Mouse (Mus musculus) neutrophil, adult 5-6 weeks (primary cell): ENCODE data around the gene Cdh16. TPM values are rescaled to one million over a fixed set of nuclear protein-coding genes. Genes with fewer than 3 reads are reported as not detected.
"Not testable (repeated sequence)": the region's sequence is repeated elsewhere in the genome, so short reads cannot be mapped to it uniquely, and the experiment has no call there.

ENCODE experiments used
- ATAC-seq: fragments of 151-379, 151-347 bp; 2 replicates; pipeline ENCODE4 v1.8.0; 2017; ENCODE audit warnings: mild to moderate bottlenecking, moderate TSS enrichment; ENCODE audit not compliant: insufficient number of reproducible peaks, poor library complexity, low FRiP score, severe bottlenecking; ENCODE audit errors: extremely low read depth
- total RNA-seq: library from RNA; stranded (forward); fragments of 200-1000 nt; gene quantifications from 2 replicates; pipeline ENCODE4 v1.2.3, GENCODE M21; 2017

The Cdh16 gene
- total RNA-seq, 1 experiment from 2014 or later: 2.0 TPM

DNA sequence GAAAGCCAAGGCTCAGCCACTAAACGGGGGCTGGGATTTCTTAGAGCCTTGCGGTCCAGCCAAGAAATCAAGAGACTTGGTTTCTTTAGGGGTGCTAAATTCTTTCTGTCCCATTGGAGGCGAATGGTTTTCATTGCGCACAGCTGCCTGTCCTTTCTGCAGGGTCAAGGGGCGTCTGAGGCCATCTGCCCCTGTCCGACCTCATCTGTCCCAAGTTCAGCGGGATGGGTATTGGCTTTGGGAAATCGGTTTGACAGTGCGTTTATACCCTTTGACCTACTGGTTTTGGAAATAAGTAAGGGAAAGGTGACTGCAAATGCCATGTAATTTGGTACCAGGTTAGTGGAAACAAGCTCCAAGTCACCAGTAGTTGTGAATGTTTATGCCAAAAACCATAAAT is 32.3 kb downstream of the Cdh16 start:
- ATAC-seq: no peak

DNA sequence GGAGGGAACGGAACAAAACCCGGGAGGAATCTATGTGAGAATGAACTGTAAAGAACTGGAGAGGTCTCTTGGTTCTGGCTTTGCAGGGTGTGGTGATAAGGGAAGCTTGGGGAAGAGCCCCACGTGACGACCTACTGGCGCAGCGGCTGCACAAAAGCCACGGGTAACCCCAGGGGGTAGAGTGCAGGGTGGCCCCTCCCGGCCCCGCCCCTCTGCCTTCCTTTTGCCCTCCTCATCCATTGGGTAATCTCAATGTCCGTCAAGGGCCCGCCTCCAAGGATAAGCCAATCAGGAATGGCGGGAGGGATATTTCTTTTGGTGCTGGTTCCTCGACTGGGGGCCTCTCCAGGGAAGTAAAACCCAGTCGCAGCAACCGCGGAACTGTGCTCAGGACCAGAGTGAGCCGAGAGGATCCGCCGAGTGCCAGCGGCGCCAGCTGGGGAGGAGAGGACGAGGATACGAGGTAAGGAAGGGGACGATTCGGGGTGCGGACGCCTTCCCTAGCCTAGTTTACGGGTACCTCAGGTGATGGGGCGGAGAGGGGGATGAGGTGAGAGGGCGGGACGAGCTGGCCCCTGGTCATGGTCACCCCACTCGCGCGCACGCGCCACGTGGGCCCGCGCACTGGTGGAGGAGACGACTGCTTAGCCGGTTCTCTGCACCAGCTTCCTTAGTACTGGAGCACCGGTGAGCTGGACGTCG is 32.9 kb downstream of the Cdh16 start, which contains the start of gene Pdp2:
Pdp2 (plus strand) TSS at position 319 of the 702 bp plus-strand sequence.
- peak; percentile 89 for ATAC-seq

DNA sequence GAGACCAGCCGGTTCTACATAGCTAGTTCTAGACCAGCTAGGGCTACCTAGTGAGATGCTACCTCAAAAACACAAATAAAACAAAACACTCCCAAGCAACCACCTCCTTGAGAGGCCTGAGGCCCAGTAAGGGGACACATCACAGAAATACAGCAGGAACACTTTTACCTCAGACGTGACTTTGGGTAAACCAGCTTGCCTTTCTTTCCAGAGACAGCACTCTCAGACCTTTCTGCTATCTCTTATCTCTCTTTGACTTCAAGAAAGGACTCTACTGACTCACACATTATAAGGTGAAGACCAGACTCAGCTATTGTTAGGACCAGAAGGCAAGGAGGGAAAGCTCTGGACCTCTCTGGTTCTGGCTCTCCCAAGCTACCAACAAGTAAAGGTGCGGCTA is 33.9 kb downstream of the Cdh16 start:
- no peak for ATAC-seq

- ATAC-seq: no peak
These were observed 39.7 kb downstream of the Cdh16 start for GRCm38 (mm10) chr8:104584522-104584921.

DNA sequence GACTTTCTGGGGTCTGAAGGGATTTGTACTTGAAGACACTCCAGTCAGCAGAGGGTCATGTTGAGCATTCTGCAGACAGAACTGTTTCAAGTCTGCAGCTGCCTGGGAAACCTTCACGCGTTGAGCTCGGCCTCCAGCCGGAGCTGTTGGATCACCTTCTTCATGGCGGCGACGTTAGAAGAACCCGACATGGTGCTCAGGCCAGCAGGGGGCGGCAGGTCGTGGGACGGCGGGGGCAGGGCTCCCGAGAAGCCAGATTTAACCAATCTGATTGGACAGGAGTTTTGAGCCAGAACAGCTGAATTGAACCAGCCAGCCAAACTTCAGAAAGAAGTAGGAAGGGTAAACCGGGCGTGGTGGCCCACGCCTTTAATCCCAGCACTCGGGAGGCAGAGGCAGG is 46.6 kb downstream of the Cdh16 start:
- ATAC-seq: not testable (repeated sequence)

DNA sequence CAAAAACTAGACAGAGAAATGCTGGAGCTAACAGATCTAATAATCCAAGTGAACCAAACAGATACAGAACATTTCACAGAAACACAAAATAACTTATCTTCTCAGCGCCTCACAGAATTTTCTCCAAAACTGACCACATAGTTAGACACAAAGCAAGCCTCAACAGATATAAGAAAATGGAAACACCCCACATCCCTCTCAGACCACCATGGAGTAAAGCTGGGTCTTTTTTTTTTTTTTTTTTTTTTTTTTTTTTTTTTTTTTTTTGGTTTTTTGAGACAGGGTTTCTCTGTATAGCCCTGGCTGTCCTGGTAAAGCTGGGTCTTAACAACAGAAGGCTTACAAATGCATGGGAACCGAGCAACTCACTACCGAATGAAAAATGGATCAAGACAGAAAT is 47.4 kb downstream of the Cdh16 start:
- ATAC-seq: no peak

GRCm38 (mm10) chr8:104570436-104571343 is 53.5 kb downstream of the Cdh16 start:
- ATAC-seq: peak; percentile 89

- no peak for ATAC-seq
These were observed 54.6 kb downstream of the Cdh16 start for GRCm38 (mm10) chr8:104569559-104569958.

DNA sequence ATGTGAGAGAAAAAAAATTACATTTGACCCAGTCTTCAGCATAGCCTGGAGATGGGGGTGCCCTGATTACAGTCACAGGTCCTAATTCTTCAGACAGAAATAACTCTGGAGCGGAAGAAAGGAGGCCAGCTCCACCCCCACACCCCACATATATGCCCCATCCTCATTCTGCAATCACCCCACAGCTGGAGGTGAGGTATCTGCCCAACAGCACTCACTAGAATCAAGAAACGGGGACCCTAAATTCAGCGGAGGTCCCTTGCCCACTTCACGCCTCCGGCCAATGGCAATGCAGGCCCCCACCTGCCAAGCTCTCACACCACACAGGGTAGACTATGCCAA is 58.8 kb downstream of the Cdh16 start:
- no peak for ATAC-seq

- peak; percentile 99 for ATAC-seq
These were observed 59.4 kb downstream of the Cdh16 start for GRCm38 (mm10) chr8:104564633-104565456.

GRCm38 (mm10) chr8:104560731-104561130 is 63.5 kb downstream of the Cdh16 start:
- no peak for ATAC-seq

DNA sequence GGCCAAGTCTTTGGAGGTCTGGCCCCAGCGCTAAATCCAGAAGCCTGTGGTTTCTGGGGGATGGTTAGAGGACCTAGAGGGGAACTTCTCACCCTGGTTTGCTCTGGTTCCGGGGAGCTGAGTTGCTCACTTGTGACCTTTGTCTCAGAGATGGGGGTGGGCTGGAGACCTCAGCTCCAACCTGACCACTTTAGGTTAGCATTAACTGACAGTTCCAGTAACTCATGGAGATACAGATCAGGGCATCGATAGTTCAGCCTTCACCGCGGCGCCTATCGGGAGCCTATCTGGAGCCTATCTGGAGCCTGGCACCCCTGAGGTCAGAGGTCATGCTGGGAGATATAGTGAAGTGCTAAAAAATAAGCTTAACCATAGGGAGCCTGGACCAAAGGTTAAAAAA is 67.0 kb downstream of the Cdh16 start:
- no peak for ATAC-seq

DNA sequence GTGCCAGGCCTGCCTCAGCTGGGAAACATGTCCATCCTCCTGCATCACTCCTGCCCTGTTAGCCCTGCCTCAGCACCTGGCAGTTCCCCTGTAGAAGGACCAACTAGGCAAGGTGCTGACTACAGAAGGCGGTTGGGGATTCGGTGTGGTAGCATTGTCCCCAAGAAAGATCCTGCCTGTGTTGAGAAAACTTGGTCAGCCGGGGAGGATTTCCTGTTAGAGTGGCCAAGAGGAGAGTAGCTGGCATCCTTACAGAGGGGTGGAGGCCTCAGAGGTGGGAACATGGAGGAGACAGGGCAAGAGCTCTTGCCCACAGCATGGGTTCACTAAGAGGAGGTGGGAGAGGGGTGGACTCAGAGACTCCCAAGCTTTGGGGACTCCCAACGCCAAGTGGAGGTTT is 69.0 kb downstream of the Cdh16 start:
- ATAC-seq: no peak

Other genes starting within 250 kb of the Cdh16 start
- 0.49 and 0.81 TPM in 2 replicates for gene Cmtm4, start 228.6 kb downstream of the Cdh16 start, total RNA-seq
- 69.2 TPM in 2 replicates for gene Dync1li2, start 181.3 kb downstream of the Cdh16 start, total RNA-seq
- gene Terb1, start 114.5 kb downstream of the Cdh16 start, total RNA-seq: 0.81 and 1.2 TPM in 2 replicates
- gene Nae1, start 89.8 kb downstream of the Cdh16 start, total RNA-seq: 98.6 and 98.9 TPM in 2 replicates
- 2.2 and 2.4 TPM in 2 replicates for gene Car7, start 89.7 kb downstream of the Cdh16 start, total RNA-seq
- 6.0 and 6.5 TPM in 2 replicates for gene Pdp2, start 32.9 kb downstream of the Cdh16 start, total RNA-seq
- 13.0 and 20.0 TPM in 2 replicates for gene Rrad, start 6.9 kb upstream of the Cdh16 start, total RNA-seq
- 21.1 and 22.6 TPM in 2 replicates for gene Ciao2b, start 17.6 kb upstream of the Cdh16 start, total RNA-seq
- not detected in 2 replicates for gene Ces2a, start 109.6 kb upstream of the Cdh16 start, total RNA-seq
- gene Ces2b, start 207.2 kb upstream of the Cdh16 start, total RNA-seq: not detected in 2 replicates
- gene Ces2c, start 222.7 kb upstream of the Cdh16 start, total RNA-seq: not detected in 2 replicates